Mouse (Mus musculus) G1E (cell line): Measurements from ENCODE around the gene Fgfr2.

Source experiments
- CTCF ChIP-seq: IDR thresholded peaks from 2 replicates; pipeline ENCODE4 v1.5.1; 2012; ENCODE audit warnings: low read depth, low read length, inconsistent platforms, mixed read lengths
- TAL1 ChIP-seq: conservative IDR thresholded peaks from 2 replicates; pipeline ENCODE4 v1.6.1; 2012; ENCODE audit warnings: low read depth, low read length, inconsistent platforms, mixed read lengths

DNA sequence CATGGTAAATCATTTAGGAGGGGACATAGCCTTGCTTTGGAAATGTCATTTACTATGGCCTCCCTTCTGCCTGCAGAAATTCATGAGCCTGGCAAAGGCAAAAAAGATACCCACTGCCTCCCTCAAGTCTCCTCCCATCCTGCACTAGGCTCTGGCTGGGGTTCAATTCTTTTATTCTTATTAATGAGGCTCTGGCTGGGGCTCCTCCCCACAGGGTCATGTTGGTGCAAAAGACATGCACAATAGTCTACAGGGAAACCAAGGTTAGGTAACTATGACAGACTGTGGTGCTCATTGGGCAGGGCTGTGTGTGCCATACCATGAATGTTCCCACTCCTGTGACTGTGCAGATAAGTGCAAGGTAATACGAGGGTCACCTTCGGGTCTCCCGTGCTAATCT, 1337.4 kb downstream of the Fgfr2 start:
- TF ChIP-seq CTCF (no peak), TAL1 (no peak)
